Mouse (Mus musculus): Measurements from ENCODE around the gene Plscr5. TPM values are rescaled to one million over a fixed set of nuclear protein-coding genes. Genes with fewer than 3 reads are reported as not detected.

Gene Plscr5
- polyA plus RNA-seq, 1 experiment = not detected

DNA sequence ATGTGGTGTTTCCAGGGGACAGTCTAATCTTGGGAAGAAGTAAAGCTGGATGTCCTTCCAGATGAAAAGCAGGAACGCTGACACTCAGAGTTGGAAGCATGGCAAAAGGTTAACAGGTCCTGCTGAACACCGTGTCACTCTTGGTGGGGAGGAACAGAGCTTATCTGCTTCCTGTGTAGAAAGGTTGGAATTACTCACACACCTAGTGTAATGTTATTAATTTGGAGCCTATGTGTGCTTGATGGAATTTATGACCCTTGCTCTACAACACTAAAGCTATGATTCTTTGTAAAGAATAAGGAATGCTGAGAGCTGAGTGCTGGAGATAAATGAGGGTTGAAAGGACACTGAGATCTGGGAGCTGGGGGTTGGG is 37.1 kb downstream of the Plscr5 start:
- TF ChIP-seq TCF12 (IDR thresholded peaks at IDR 0.05; ENCODE audit: insufficient read depth, poor library complexity, severe bottlenecking) = no peak
- TF ChIP-seq MYOD1 (IDR thresholded peaks at IDR 0.05; ENCODE audit: control insufficient read depth in 1 of 3, insufficient read length in 2 of 3, low read depth in 2 of 3) = no peak
- TF ChIP-seq MYOG (IDR thresholded peaks at IDR 0.05; ENCODE audit: control insufficient read depth in 1 of 3, insufficient read depth in 1 of 3, insufficient read length in 2 of 3, low read depth in 2 of 3) = no peak
- no peak for TF ChIP-seq POLR2A (IDR thresholded peaks at IDR 0.05; ENCODE audit: insufficient read length, low read depth)
- TF ChIP-seq MAX (IDR thresholded peaks at IDR 0.05; ENCODE audit: low read depth) = no peak
- no peak for TF ChIP-seq SRF (IDR thresholded peaks at IDR 0.05; ENCODE audit: control insufficient read depth, insufficient read length, low read depth)
- TF ChIP-seq REST (IDR thresholded peaks at IDR 0.05; ENCODE audit: insufficient read depth, insufficient read length) = no peak
- no peak for TF ChIP-seq TCF3 (IDR thresholded peaks at IDR 0.05; ENCODE audit: insufficient read length, low read depth)
- no peak for TF ChIP-seq POLR2AphosphoS2 (IDR thresholded peaks at IDR 0.05; ENCODE audit: insufficient read length, low read depth)
- TF ChIP-seq E2F4 (IDR thresholded peaks at IDR 0.05; ENCODE audit: insufficient read depth) = no peak
- no peak for TF ChIP-seq USF1 (IDR thresholded peaks at IDR 0.05; ENCODE audit: low read depth)
- TF ChIP-seq CEBPB (IDR thresholded peaks at IDR 0.05; ENCODE audit: insufficient read depth, poor library complexity, severe bottlenecking) = no peak
- no peak overlapping the region for H3ac ChIP-seq (ENCODE audit: control insufficient read depth, insufficient read length)
- H3K4me2 ChIP-seq (ENCODE audit: low read depth) = no peak overlapping the region
- no peak overlapping the region for H3K4me3 ChIP-seq
- no peaks in the 10 kb centered on the region for H3K79me2 ChIP-seq (ENCODE audit: control insufficient read depth, insufficient read depth)
- H3K36me3 ChIP-seq (ENCODE audit: control insufficient read depth, insufficient read depth) = no peaks in the 10 kb centered on the region
- no peaks in the 10 kb centered on the region for H3K27me3 ChIP-seq (ENCODE audit: control insufficient read depth, insufficient read depth, insufficient read length)

DNA sequence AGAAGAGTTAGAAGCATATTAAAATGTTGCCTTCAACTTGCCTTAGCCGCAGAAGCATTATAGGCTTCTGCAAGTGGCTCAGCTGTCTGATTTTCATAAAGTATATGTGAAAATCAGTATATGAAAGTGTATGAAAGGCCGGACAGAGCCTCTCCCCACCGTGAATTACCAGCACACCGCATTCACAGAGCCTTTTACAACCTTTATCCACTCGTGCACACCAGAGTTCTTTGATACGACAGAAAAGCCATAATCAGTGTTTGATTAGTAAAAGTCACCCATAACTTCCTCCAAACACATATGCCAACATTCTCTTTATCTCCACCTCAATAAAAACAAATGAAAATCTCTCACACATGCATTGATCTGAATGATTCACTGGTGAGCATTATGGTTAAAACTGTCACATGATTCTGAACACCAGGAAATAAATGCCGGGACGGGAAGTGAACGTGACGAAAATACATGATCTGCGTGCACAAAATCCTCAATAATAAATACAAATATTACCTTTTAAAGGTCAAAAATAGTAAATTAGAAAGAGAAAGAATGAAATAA is 42.2 kb downstream of the Plscr5 start:
- H3K36me3 ChIP-seq (ENCODE audit: control insufficient read depth, insufficient read depth) = no peaks in the 10 kb centered on the region
- H3K4me2 ChIP-seq (ENCODE audit: low read depth) = no peak overlapping the region
- no peak overlapping the region for H3ac ChIP-seq (ENCODE audit: control insufficient read depth, insufficient read length)
- TF ChIP-seq TCF3 (IDR thresholded peaks at IDR 0.05; ENCODE audit: insufficient read length, low read depth) = no peak
- TF ChIP-seq E2F4 (IDR thresholded peaks at IDR 0.05; ENCODE audit: insufficient read depth) = no peak
- TF ChIP-seq MAX (IDR thresholded peaks at IDR 0.05; ENCODE audit: low read depth) = no peak
- TF ChIP-seq MYOD1 (IDR thresholded peaks at IDR 0.05; ENCODE audit: control insufficient read depth in 1 of 3, insufficient read length in 2 of 3, low read depth in 2 of 3) = no peak
- no peak for TF ChIP-seq TCF12 (IDR thresholded peaks at IDR 0.05; ENCODE audit: insufficient read depth, poor library complexity, severe bottlenecking)
- TF ChIP-seq MYOG (IDR thresholded peaks at IDR 0.05; ENCODE audit: control insufficient read depth in 1 of 3, insufficient read depth in 1 of 3, insufficient read length in 2 of 3, low read depth in 2 of 3) = no peak
- TF ChIP-seq SRF (IDR thresholded peaks at IDR 0.05; ENCODE audit: control insufficient read depth, insufficient read length, low read depth) = no peak
- TF ChIP-seq REST (IDR thresholded peaks at IDR 0.05; ENCODE audit: insufficient read depth, insufficient read length) = no peak
- no peak for TF ChIP-seq USF1 (IDR thresholded peaks at IDR 0.05; ENCODE audit: low read depth)
- no peak for TF ChIP-seq POLR2A (IDR thresholded peaks at IDR 0.05; ENCODE audit: insufficient read length, low read depth)
- TF ChIP-seq POLR2AphosphoS2 (IDR thresholded peaks at IDR 0.05; ENCODE audit: insufficient read length, low read depth) = no peak
- no peak for TF ChIP-seq CEBPB (IDR thresholded peaks at IDR 0.05; ENCODE audit: insufficient read depth, poor library complexity, severe bottlenecking)
- H3K4me3 ChIP-seq = no peak overlapping the region
- no peaks in the 10 kb centered on the region for H3K79me2 ChIP-seq (ENCODE audit: control insufficient read depth, insufficient read depth)
- H3K27me3 ChIP-seq (ENCODE audit: control insufficient read depth, insufficient read depth, insufficient read length) = no peaks in the 10 kb centered on the region

DNA sequence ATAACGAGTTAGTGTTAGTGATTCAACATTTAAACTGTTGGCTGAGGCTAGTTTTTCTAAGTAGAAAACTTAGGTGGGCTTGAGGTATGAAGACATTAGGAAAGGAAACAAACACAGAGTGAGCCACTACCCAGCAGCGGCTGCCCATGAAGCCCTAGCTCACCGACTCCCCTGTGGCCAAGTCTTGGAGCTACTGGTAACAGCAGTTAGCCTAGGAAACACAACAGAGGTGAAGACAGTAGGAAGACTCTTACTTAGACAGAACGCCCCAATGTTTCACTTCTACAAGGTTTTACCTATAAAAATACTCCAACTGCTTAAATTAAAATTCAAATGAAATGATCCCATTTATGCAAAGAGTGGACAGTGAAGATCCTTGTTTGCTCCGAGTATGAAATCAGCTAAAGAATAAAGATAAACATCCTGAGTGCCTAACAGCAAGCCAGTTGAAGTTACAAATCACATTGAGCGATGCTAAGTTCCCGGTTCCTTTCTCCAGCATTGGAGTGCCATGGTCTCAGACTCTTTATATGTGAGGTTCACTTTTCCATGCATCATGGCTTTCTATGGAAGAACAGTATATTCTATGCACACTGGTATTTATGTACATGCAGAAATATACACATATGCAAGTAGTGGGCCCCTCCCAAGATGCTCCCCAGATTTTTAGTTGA is 56.2 kb downstream of the Plscr5 start:
- Histone ChIP-seq H3K79me2 (ENCODE audit: control insufficient read depth, insufficient read depth) (peaks cover 30% of the 10 kb centered on the region), H3ac (ENCODE audit: control insufficient read depth, insufficient read length) (no peak overlapping the region), H3K36me3 (ENCODE audit: control insufficient read depth, insufficient read depth) (no peaks in the 10 kb centered on the region), H3K4me3 (peak overlapping the region; percentile 89), H3K27me3 (ENCODE audit: control insufficient read depth, insufficient read depth, insufficient read length) (no peaks in the 10 kb centered on the region), H3K4me2 (ENCODE audit: low read depth) (peak overlapping the region; percentile 94)
- TF ChIP-seq USF1 (IDR thresholded peaks at IDR 0.05; ENCODE audit: low read depth) = no peak
- no peak for TF ChIP-seq POLR2AphosphoS2 (IDR thresholded peaks at IDR 0.05; ENCODE audit: insufficient read length, low read depth)
- no peak for TF ChIP-seq SRF (IDR thresholded peaks at IDR 0.05; ENCODE audit: control insufficient read depth, insufficient read length, low read depth)
- no peak for TF ChIP-seq POLR2A (IDR thresholded peaks at IDR 0.05; ENCODE audit: insufficient read length, low read depth)
- TF ChIP-seq REST (IDR thresholded peaks at IDR 0.05; ENCODE audit: insufficient read depth, insufficient read length) = no peak
- no peak for TF ChIP-seq TCF12 (IDR thresholded peaks at IDR 0.05; ENCODE audit: insufficient read depth, poor library complexity, severe bottlenecking)
- no peak for TF ChIP-seq MYOG (IDR thresholded peaks at IDR 0.05; ENCODE audit: control insufficient read depth in 1 of 3, insufficient read depth in 1 of 3, insufficient read length in 2 of 3, low read depth in 2 of 3)
- no peak for TF ChIP-seq MYOD1 (IDR thresholded peaks at IDR 0.05; ENCODE audit: control insufficient read depth in 1 of 3, insufficient read length in 2 of 3, low read depth in 2 of 3)
- no peak for TF ChIP-seq E2F4 (IDR thresholded peaks at IDR 0.05; ENCODE audit: insufficient read depth)
- no peak for TF ChIP-seq MAX (IDR thresholded peaks at IDR 0.05; ENCODE audit: low read depth)
- no peak for TF ChIP-seq CEBPB (IDR thresholded peaks at IDR 0.05; ENCODE audit: insufficient read depth, poor library complexity, severe bottlenecking)
- TF ChIP-seq TCF3 (IDR thresholded peaks at IDR 0.05; ENCODE audit: insufficient read length, low read depth) = no peak

DNA sequence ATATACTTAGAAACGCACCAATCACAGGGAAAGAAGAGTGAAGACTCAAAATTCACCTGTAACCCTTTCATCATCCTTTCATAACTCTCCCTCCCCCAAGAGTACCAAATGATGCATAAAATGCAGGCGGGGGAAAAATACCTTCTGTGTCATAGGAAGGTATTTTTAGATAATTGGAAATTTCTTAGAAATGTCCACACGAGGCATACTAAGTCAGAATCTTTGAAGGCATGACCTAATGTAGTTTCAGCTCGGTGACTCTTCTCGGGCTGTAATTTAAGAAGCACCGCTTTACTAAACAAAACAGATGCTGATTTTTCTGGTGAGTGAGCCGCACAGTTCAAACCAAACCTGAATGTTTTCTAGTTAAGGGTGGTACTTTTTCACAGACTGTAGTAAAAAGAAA is 56.7 kb downstream of the Plscr5 start, which contains the start of gene Plscr1:
TSS of gene Plscr1 (plus strand) at position 304 of the 406 bp plus-strand sequence.
- Histone ChIP-seq H3K79me2 (ENCODE audit: control insufficient read depth, insufficient read depth) (peaks cover 35% of the 10 kb centered on the region), H3K4me3 (peak within 1 kb of the TSS; percentile 89), H3K4me2 (ENCODE audit: low read depth) (peak within 1 kb of the TSS; percentile 94), H3ac (ENCODE audit: control insufficient read depth, insufficient read length) (no peak within 1 kb of the TSS), H3K27me3 (ENCODE audit: control insufficient read depth, insufficient read depth, insufficient read length) (no peaks in the 10 kb centered on the region), H3K36me3 (ENCODE audit: control insufficient read depth, insufficient read depth) (no peaks in the 10 kb centered on the region)
- TF ChIP-seq POLR2AphosphoS2 (IDR thresholded peaks at IDR 0.05; ENCODE audit: insufficient read length, low read depth) (no peak), SRF (IDR thresholded peaks at IDR 0.05; ENCODE audit: control insufficient read depth, insufficient read length, low read depth) (no peak), MAX (IDR thresholded peaks at IDR 0.05; ENCODE audit: low read depth) (no peak), REST (IDR thresholded peaks at IDR 0.05; ENCODE audit: insufficient read depth, insufficient read length) (no peak), MYOD1 (IDR thresholded peaks at IDR 0.05; ENCODE audit: control insufficient read depth in 1 of 3, insufficient read length in 2 of 3, low read depth in 2 of 3) (no peak), TCF3 (IDR thresholded peaks at IDR 0.05; ENCODE audit: insufficient read length, low read depth) (no peak), CEBPB (IDR thresholded peaks at IDR 0.05; ENCODE audit: insufficient read depth, poor library complexity, severe bottlenecking) (no peak), MYOG (IDR thresholded peaks at IDR 0.05; ENCODE audit: control insufficient read depth in 1 of 3, insufficient read depth in 1 of 3, insufficient read length in 2 of 3, low read depth in 2 of 3) (no peak), USF1 (IDR thresholded peaks at IDR 0.05; ENCODE audit: low read depth) (no peak), TCF12 (IDR thresholded peaks at IDR 0.05; ENCODE audit: insufficient read depth, poor library complexity, severe bottlenecking) (no peak), E2F4 (IDR thresholded peaks at IDR 0.05; ENCODE audit: insufficient read depth) (no peak), POLR2A (IDR thresholded peaks at IDR 0.05; ENCODE audit: insufficient read length, low read depth) (no peak)
